Mouse (Mus musculus): ENCODE results near the gene Htr5b.

DNA sequence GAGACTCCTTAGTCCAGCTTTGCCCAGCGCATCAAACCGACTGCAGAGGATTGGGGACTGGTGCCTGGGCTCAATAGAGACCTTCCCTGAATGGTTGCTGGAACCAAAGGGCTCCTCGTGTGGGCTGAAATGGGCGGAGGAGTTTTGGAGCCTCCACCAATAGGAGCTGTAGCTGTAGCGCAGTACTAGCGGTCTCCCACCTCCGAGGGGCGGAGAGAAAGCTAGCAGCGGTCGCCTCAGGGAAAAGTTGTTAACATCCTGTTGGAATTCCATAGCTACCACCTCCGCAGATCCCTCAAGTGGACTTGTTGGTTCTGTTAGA, at the start of gene Htr5b:
- TF ChIP-seq CTCF (IDR thresholded peaks at IDR 0.05): no peak
- no peak for TF ChIP-seq EP300 (IDR thresholded peaks at IDR 0.05)

Data from lung, postnatal 0 days (tissue).